In the genomic region with DNA sequence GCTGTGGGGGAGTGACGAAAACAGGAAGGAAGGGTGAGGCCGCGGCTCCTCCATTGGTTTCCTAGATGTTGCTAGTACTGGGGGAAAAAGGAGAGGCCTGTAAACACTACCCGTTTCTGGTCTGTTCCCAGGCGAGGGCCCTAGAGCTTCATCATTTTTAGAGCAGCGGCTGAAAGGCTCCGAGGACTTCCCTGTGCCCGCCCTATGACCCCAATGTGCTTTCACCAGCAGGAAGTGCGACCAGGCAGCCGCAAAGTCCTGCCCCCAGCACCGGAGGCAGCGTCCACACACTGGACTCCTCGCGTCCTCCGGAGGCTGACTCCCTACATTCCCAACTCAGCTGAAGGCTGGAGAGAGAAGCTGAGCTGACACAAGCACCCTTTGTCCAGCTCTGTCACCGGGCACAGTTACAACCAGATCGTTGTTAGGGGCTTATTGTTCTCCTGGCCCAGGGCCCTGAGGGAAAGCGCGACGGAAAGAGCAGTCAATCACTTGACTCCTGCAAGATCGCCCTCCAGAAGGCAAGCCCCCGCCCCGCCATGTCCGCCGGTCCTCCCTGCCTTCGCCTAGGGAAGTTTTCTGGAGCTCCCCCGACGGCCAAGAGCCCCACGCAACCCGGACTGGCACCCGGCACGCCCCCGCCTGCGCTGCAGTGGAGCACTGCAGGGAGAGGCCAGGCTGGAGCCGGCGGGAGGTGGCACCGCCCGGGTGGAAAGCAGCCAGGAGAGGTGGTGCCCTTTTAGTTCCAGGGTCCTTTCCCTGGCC, we compare ENCODE assay signal across 8 mouse cellular contexts. TPM values are rescaled to one million over a fixed set of nuclear protein-coding genes. Genes with fewer than 3 reads are reported as not detected.
A peak's percentile ranks its signal among the peaks of the same experiment; 100 is the strongest.
DNase-seq lines count a peak whose midpoint lies in the region; ATAC-seq and TF ChIP-seq lines count a peak whose summit lies in the region.

No protein-coding gene starts in this region.

- H3K4me1 ChIP-seq in cortical plate, adult 2 months (ENCODE audit: control insufficient read depth, insufficient read depth, low read length): no peaks in the 10 kb centered on the region
- peaks cover 17% of the 10 kb centered on the region; the same call in 1 of the 2 replicates for H3K4me1 ChIP-seq in intestine, postnatal 0 days (replicated peaks; ENCODE audit: control insufficient read depth, insufficient read depth, low read length)
- H3K4me1 ChIP-seq in liver, postnatal 0 days (ENCODE audit: insufficient read depth): peaks cover 30% of the 10 kb centered on the region

- no peaks in the 10 kb centered on the region for H3K9me3 ChIP-seq in intestine, postnatal 0 days (ENCODE audit: control insufficient read depth)
- H3K9me3 ChIP-seq in liver, postnatal 0 days (ENCODE audit: low read length): no peaks in the 10 kb centered on the region

- DNase-seq in CD4-positive, CD25-positive, alpha-beta regulatory T cell, adult 2 months (ENCODE audit: low read depth, low spot score): peak; percentile 56
- peak; percentile 80 for DNase-seq in liver, postnatal 0 days
- peak; percentile 80 for DNase-seq in neural tube, embryonic 10.5 days (ENCODE audit: extremely low spot score, low spot score)
- peak; percentile 57 to 62 for DNase-seq in thymus, adult 18-20 months

- no peaks in the 10 kb centered on the region for H3K27me3 ChIP-seq in intestine, postnatal 0 days (replicated peaks; ENCODE audit: control insufficient read depth, insufficient read depth, low read length)
- no peaks in the 10 kb centered on the region for H3K27me3 ChIP-seq in liver, postnatal 0 days (ENCODE audit: insufficient read depth, low read length)

- H3K27ac ChIP-seq in cortical plate, adult 2 months (ENCODE audit: insufficient read depth, low read length): peak overlapping the region; percentile 69
- peak overlapping the region; percentile 94 for H3K27ac ChIP-seq in intestine, postnatal 0 days (ENCODE audit: low read depth, low read length)
- H3K27ac ChIP-seq in liver, postnatal 0 days (ENCODE audit: low read depth): peak overlapping the region; percentile 97

- TF ChIP-seq EP300 in liver, postnatal 0 days (IDR thresholded peaks at IDR 0.05; ENCODE audit: low read depth): no peak

- WGBS in intestine, postnatal 0 days: 4% methylated on average over 38 of the region's 38 CpGs
- WGBS in liver, postnatal 0 days (ENCODE audit: insufficient replicate concordance): 2% methylated on average over 37 of the region's 38 CpGs

- ATAC-seq in CD4-positive, CD25-positive, alpha-beta regulatory T cell, adult 4 months: no peak
- ATAC-seq in granulocyte monocyte progenitor cell, adult 5-6 weeks (replicated peaks; ENCODE audit: poor library complexity, severe bottlenecking): peak; percentile 28
- peak; percentile 42 for ATAC-seq in intestine, postnatal 0 days
- ATAC-seq in liver, postnatal 0 days: peak; percentile 26

- no peak for TF ChIP-seq CTCF in cortical plate, adult 2 months (IDR thresholded peaks at IDR 0.05; ENCODE audit: extremely low read depth, insufficient read depth, low read length)
- TF ChIP-seq CTCF in intestine, postnatal 0 days (IDR thresholded peaks at IDR 0.05; ENCODE audit: low read depth): peak; percentile 12; the same call in 1 of the 2 replicates
- no peak for TF ChIP-seq CTCF in liver, postnatal 0 days (IDR thresholded peaks at IDR 0.05; ENCODE audit: low read depth)

- peak overlapping the region; percentile 71 for H3K9ac ChIP-seq in intestine, postnatal 0 days (ENCODE audit: low read depth, low read length)
- peak overlapping the region; percentile 85 for H3K9ac ChIP-seq in liver, postnatal 0 days (replicated peaks)

- peak overlapping the region; percentile 95 for H3K4me2 ChIP-seq in intestine, postnatal 0 days (replicated peaks; ENCODE audit: low read depth)
- peak overlapping the region; percentile 97 for H3K4me2 ChIP-seq in liver, postnatal 0 days (ENCODE audit: low read depth, low read length)

- H3K36me3 ChIP-seq in intestine, postnatal 0 days (ENCODE audit: control insufficient read depth, insufficient read depth): peaks cover 30% of the 10 kb centered on the region; the same call in 1 of the 2 replicates
- peaks cover 48% of the 10 kb centered on the region for H3K36me3 ChIP-seq in liver, postnatal 0 days (replicated peaks; ENCODE audit: insufficient read depth, low read length)

- peak; percentile 52; the same call in 1 of the 2 replicates for TF ChIP-seq POLR2A in cortical plate, adult 2 months (IDR thresholded peaks at IDR 0.05; ENCODE audit: extremely low read depth, insufficient read depth, low read length)

- peak overlapping the region; percentile 2 for H3K4me3 ChIP-seq in cortical plate, adult 2 months (ENCODE audit: insufficient read depth, low read length)
- H3K4me3 ChIP-seq in intestine, postnatal 0 days (ENCODE audit: low read depth, low read length): peak overlapping the region; percentile 55
- H3K4me3 ChIP-seq in liver, postnatal 0 days (ENCODE audit: low read depth, low read length): peak overlapping the region; percentile 82

RNA-seq across cellular contexts. Expression of a gene that starts 2.3 kb away (rescaled TPM):
- 10 to 100 TPM; 35.1 to 41.6 TPM for polyA plus RNA-seq in CD4-positive, CD25-positive, alpha-beta regulatory T cell, adult 4 months (2017; shearing (Covaris generic))
- polyA plus RNA-seq in cortical plate, adult 2 months (2012; rRNA removed): 0.54 and 0.79 TPM in 2 replicates
- 1.5 and 3.6 TPM in 2 replicates for total RNA-seq in granulocyte monocyte progenitor cell, adult 5-6 weeks (2014; fragmentation: Nextera tagmentation)
- total RNA-seq in granulocyte monocyte progenitor cell, adult 5-6 weeks (2017): 0.95 and 1.8 TPM in 2 replicates
- polyA plus RNA-seq in intestine, postnatal 0 days (2015; fragmentation: Nextera tagmentation; extraction: Ambion mirVana): 18.2 TPM in 2 replicates
- polyA plus RNA-seq in liver, postnatal 0 days (2015; fragmentation: Nextera tagmentation; extraction: Ambion mirVana): 6.3 and 6.8 TPM in 2 replicates

RNA-seq across cellular contexts. Expression of a gene that starts 2.4 kb away (rescaled TPM):
- polyA plus RNA-seq in CD4-positive, CD25-positive, alpha-beta regulatory T cell, adult 4 months (2017; shearing (Covaris generic)): 100 to 1,000 TPM in 1 of 2 experiments, 10 to 100 TPM in 1; 85.5 to 146 TPM
- polyA plus RNA-seq in cortical plate, adult 2 months (2012; rRNA removed): 9.1 and 9.7 TPM in 2 replicates
- 32.7 and 71.6 TPM in 2 replicates for total RNA-seq in granulocyte monocyte progenitor cell, adult 5-6 weeks (2014; fragmentation: Nextera tagmentation)
- total RNA-seq in granulocyte monocyte progenitor cell, adult 5-6 weeks (2017): 12.6 and 20.6 TPM in 2 replicates
- polyA plus RNA-seq in intestine, postnatal 0 days (2015; fragmentation: Nextera tagmentation; extraction: Ambion mirVana): 23.8 and 26.3 TPM in 2 replicates
- polyA plus RNA-seq in liver, postnatal 0 days (2015; fragmentation: Nextera tagmentation; extraction: Ambion mirVana): 19.0 and 20.2 TPM in 2 replicates

RNA-seq across cellular contexts. Expression of a gene that starts 17.8 kb away (rescaled TPM):
- 1 to 10 TPM in 1 of 2 experiments, not detected in 1; 1.0 TPM for polyA plus RNA-seq in CD4-positive, CD25-positive, alpha-beta regulatory T cell, adult 4 months (2017; shearing (Covaris generic))
- 0.47 and 0.50 TPM in 2 replicates for polyA plus RNA-seq in cortical plate, adult 2 months (2012; rRNA removed)
- not detected in 2 replicates for total RNA-seq in granulocyte monocyte progenitor cell, adult 5-6 weeks (2014; fragmentation: Nextera tagmentation)
- total RNA-seq in granulocyte monocyte progenitor cell, adult 5-6 weeks (2017): not detected in 2 replicates
- not detected in 2 replicates for polyA plus RNA-seq in intestine, postnatal 0 days (2015; fragmentation: Nextera tagmentation; extraction: Ambion mirVana)
- 32.7 and 33.8 TPM in 2 replicates for polyA plus RNA-seq in liver, postnatal 0 days (2015; fragmentation: Nextera tagmentation; extraction: Ambion mirVana)

RNA-seq across cellular contexts. Expression of a gene that starts 29.9 kb away (rescaled TPM):
- 1 to 10 TPM; 1.0 to 3.2 TPM for polyA plus RNA-seq in CD4-positive, CD25-positive, alpha-beta regulatory T cell, adult 4 months (2017; shearing (Covaris generic))
- 0.86 and 1.1 TPM in 2 replicates for polyA plus RNA-seq in cortical plate, adult 2 months (2012; rRNA removed)
- 0.53 and 0.99 TPM in 2 replicates for total RNA-seq in granulocyte monocyte progenitor cell, adult 5-6 weeks (2014; fragmentation: Nextera tagmentation)
- total RNA-seq in granulocyte monocyte progenitor cell, adult 5-6 weeks (2017): 0.30 TPM in 1 of 2 replicates, not detected in the other
- polyA plus RNA-seq in intestine, postnatal 0 days (2015; fragmentation: Nextera tagmentation; extraction: Ambion mirVana): 0.29 and 0.37 TPM in 2 replicates
- 0.33 and 0.48 TPM in 2 replicates for polyA plus RNA-seq in liver, postnatal 0 days (2015; fragmentation: Nextera tagmentation; extraction: Ambion mirVana)

RNA-seq across cellular contexts. Expression of a gene that starts 29.9 kb away (rescaled TPM):
- 100 to 1,000 TPM; 110 to 153 TPM for polyA plus RNA-seq in CD4-positive, CD25-positive, alpha-beta regulatory T cell, adult 4 months (2017; shearing (Covaris generic))
- 10.6 and 13.5 TPM in 2 replicates for polyA plus RNA-seq in cortical plate, adult 2 months (2012; rRNA removed)
- total RNA-seq in granulocyte monocyte progenitor cell, adult 5-6 weeks (2014; fragmentation: Nextera tagmentation): 225 and 281 TPM in 2 replicates
- 152 and 176 TPM in 2 replicates for total RNA-seq in granulocyte monocyte progenitor cell, adult 5-6 weeks (2017)
- polyA plus RNA-seq in intestine, postnatal 0 days (2015; fragmentation: Nextera tagmentation; extraction: Ambion mirVana): 116 and 129 TPM in 2 replicates
- 60.6 and 62.2 TPM in 2 replicates for polyA plus RNA-seq in liver, postnatal 0 days (2015; fragmentation: Nextera tagmentation; extraction: Ambion mirVana)

Comparison
In these comparisons a context has a peak if more than half of its experiments do, and no peak if none do; other contexts are left out.
1. H3K4me3 ChIP-seq: peak in every context shown above with its lines; median percentile 82 in liver, postnatal 0 days; 55 in intestine, postnatal 0 days; 2 in cortical plate, adult 2 months.
2. RNA of a gene that starts 17.8 kb away (polyA plus RNA-seq): 32.7 to 33.8 TPM in liver, postnatal 0 days; 1.0 TPM in CD4-positive, CD25-positive, alpha-beta regulatory T cell, adult 4 months, 0.47 to 0.50 TPM in cortical plate, adult 2 months and not detected in intestine, postnatal 0 days; every median in the first group is over 10 times any median in the second.
3. Peak in every context shown above with its lines, with median percentiles within 50 percentile points of each other: DNase-seq and H3K27ac ChIP-seq.